Mouse (Mus musculus) layer of hippocampus, adult 9-11 months (tissue): ENCODE results near the gene Elane.

Experiments used
- DNase-seq: peaks from one replicate; pipeline ENCODE4 v3.0.0; 2022

Elane gene

GRCm38 (mm10) chr10:79932736-79933135 is 46.7 kb downstream of the Elane start:
- DNase-seq, result peak; percentile 48

- no peak for DNase-seq
Observed at GRCm38 (mm10) chr10:79933145-79933679, 47.2 kb downstream of the Elane start.

- DNase-seq, result no peak
Observed at GRCm38 (mm10) chr10:79933861-79934260, 47.8 kb downstream of the Elane start.

GRCm38 (mm10) chr10:79934272-79934721 is 48.2 kb downstream of the Elane start:
- peak; percentile 86 for DNase-seq

- DNase-seq, result no peak
Observed at GRCm38 (mm10) chr10:79934794-79935569, 48.9 kb downstream of the Elane start.

GRCm38 (mm10) chr10:79936284-79936910 is 50.4 kb downstream of the Elane start:
- no peak for DNase-seq

GRCm38 (mm10) chr10:79936911-79937441 is 50.9 kb downstream of the Elane start:
- DNase-seq, result peak; percentile 64
